Mouse (Mus musculus): ENCODE results near the gene Utp4.
"Not testable (repeated sequence)": the region's sequence is repeated elsewhere in the genome, so short reads cannot be mapped to it uniquely, and the experiment has no call there.

Utp4 gene

DNA sequence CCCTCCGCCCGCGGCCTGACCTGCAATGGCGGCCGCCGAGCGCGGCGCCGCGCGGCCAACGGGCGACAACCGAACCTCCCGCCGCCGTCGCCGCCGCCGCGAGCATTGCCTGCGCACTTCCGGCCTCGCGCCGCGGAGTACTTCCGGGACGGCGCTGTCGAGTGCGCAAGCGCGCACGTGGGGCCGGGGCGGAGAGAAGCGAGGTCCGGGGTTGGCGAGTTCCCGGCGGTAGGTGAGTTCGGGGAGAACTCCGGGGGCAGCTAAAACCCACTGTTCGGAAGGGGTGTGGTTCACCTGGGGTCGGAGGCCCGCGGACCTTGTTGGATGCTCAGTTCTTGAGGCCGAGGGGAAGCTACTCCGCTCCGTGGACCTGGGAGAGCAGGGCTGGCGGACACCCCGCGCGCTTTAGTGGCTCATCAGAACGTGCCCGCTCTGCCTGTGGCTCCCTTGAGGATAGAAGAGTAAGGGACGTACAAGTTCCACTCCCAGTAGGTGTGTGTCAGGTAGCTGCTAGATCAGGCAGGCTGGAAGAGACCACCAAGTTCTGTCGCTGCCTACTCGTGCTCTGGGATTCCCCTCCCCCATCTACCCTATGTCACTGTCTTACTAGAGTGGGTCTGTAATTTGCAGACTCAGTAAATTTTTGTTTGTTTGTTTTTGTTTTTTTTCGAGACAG is at the start of gene Utp4:
Utp4 (plus strand) TSS at position 156 of the 676 bp plus-strand sequence.
- peak; percentile 77 for DNase-seq (ENCODE audit: low read depth, low spot score)

DNA sequence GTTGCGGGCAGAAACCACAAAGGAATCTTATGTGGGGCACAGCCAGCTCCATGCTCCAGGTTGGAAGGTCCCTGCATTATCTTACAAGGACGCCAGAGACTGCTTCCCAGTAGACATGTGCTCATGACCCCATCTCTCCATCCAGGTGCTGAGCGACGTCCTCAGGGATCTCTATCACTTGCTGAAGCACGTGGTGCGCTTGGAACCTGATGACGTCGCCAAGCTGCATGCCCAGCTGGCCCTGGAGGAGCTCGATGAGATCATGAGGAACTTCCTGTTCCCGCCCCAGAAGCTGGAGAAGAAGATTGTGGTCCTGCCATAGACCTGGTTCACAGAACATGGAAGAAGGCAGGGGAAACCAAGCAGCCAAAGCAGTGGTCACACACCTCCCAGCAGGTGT is 43.4 kb upstream of the Utp4 start:
- no peak for DNase-seq (ENCODE audit: low read depth, low spot score)

DNA sequence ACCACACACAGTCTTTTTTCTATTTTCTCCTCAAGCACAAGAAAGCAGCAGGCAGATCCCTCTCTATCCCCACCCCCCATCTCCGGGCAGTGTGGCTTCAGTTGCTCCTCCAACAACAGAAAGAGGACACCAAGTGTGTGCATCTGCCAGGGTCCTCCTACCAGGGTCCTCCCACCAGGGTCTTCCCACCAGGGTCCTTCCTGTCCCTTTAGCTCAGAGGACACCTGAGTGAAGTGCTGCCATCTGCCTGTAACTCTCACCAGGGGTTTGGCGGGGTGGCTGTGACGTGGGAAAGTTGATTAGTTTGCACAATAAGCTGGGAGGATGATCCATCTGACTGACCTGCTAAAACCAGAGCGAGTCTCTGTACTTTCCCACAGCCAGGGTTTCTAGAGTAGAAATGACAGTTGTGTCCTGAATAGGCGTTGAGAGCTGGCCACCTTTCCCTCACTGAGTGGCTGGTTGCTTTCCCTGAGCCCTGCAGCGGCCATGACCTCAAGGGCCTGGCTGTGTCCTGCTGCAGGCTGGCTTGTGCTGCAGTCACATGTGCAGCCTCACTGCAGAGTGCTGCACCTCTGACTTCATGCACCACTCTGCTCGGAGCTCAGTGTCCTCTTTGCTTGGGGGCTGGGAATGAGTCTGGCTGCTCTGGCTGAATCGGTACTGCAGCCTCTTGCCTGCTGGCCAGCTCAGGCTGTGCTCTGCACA is 38.7 kb upstream of the Utp4 start:
- DNase-seq (ENCODE audit: low read depth, low spot score) = peak; percentile 37

DNA sequence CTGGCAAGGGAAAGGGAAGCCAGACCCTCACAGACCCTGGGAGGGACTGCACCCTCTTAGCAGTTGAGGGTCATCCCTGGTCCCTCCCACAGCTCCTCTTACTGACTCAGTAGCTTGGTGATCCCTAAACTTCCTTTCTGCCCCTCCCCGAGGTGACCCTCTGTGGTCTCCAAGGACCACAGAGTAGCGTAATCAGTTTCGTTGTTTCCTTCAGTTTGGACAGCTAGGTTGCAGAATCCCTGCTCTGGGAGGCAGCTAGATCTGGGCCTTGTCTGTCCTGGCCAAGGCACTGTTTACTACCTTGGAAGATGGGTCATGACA is 38.2 kb upstream of the Utp4 start:
- DNase-seq (ENCODE audit: low read depth, low spot score) = no peak

DNA sequence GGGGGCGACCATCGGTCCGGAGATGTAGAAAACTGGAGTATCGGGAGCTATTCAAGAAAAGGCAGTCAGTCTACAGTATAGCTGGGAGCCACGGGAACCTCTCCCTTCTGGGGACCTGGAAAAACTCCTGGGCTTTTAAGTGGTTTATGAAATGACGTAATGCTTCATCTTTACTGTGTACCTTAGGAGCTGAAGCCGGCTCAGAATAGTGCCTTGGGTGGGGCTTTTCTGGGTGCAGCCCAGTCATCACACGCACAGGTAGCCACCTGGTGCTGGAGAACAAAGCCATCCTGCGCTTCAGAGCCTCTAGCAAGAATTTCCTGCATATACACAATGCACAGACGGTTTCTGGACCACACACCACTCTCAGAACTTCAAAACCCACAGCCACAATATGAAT is 30.6 kb upstream of the Utp4 start:
- no peak for DNase-seq (ENCODE audit: low read depth, low spot score)

DNA sequence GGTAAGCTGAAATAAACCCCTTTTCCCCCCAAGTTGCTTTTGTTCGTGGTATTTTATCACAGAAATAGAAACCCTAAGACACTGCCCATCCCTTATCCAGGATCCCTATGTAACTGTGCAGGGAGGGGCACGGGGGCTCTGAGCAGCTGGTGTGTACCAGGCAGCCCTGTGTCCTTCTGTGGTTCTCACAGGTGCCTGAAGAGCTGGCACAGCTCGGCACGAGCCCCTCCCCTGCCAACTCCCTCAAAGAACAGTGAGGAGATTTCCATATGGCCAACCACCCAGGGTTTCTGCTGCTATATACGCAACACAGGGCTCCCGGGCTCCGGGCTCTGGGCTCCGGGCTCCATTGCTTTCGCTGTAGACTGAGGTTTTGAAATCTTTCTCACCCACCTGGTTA is 28.1 kb upstream of the Utp4 start:
- no peak for DNase-seq (ENCODE audit: low read depth, low spot score)

DNA sequence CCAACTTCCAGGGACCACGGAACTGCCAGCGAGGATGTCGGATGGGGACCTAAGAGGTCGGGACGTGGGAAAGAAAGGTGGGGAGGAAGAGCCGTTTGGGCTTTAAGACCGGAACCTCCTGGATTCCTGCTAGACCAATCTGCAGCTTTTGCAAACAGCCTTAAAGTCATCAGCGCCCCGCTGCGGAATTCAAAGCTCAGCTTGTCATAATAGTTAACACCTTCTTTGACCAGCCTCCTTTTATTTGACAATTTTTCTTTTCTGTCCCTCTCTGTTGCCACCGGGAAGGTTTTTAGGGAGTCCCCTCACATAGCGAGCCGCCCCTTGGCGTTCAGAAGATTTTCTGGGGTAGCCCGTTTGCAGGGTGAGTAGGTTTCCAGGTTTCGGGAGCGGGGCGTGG is 23.4 kb upstream of the Utp4 start, which contains the start of gene Has3:
Has3 (plus strand) TSS at position 192 of the 400 bp plus-strand sequence.
- no peak for DNase-seq (ENCODE audit: low read depth, low spot score)

DNA sequence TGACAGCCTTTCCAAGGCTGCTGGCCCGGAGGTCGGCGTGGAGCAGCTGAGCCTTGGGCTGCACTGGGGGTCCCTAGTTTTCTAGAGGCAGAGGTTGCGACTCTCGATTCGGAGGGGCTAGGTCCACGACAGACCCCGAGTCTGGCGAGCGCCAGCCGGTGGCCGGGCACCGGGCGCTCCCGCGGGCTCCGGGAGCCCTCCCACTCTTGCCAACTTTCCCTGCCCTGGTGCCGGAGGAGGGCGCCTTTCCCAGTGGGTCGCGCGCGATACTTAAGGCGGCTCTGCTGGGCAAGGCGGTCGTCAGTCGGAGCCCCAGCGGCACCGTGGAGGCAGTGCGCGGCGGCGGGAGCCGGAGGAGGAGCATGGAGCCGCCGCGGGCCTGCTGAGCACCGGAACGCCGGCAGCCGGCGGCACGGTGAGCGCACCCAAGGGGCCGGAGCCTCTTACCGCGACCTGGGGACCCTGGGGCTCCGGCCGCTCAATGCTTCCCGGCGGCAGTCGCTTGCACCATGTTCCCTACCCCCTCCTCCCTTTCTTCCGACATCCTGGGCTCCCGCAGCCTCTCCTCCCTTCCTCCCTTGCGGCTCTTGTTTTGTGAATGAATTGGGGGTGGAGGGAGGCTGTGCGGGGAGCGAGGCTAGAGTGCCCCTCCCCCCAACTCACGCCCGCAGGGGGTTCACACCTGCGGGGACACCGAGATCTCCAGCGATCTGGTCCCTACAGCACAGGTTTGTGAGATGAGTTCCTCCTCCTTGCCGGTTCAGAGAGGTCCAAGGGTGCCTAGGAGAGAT is 22.7 kb upstream of the Utp4 start:
- DNase-seq (ENCODE audit: low read depth, low spot score) = peak; percentile 39

DNA sequence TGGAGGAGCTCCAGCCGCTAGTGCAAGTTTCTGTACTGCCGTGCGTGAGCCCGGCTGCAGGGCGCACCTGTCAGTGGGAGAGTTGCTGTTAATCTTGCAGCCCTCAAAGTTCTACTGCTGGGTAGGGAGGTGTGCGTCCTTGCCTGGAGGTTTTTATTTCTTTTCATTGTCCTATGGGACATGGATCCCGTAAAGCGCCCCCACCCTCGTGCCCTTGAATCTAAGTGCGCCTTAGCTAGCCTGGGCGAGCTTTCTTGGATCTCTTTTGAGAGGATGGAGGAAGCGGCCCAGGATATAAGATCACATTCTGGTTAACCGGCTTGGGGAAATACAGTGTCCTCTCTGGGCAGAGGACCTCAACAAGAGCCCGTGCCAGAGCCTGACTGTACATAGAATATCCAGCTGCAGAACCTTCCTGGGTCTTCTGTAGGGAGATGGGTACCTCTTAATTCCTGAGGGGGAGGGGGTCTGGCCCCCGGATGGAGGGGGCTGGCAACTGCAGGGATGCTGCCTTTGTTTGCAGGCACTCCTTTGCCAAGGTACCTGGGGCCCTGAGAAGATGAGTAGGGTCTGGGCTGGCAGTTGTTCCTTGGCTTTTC is 22.0 kb upstream of the Utp4 start:
- DNase-seq (ENCODE audit: low read depth, low spot score) = no peak

DNA sequence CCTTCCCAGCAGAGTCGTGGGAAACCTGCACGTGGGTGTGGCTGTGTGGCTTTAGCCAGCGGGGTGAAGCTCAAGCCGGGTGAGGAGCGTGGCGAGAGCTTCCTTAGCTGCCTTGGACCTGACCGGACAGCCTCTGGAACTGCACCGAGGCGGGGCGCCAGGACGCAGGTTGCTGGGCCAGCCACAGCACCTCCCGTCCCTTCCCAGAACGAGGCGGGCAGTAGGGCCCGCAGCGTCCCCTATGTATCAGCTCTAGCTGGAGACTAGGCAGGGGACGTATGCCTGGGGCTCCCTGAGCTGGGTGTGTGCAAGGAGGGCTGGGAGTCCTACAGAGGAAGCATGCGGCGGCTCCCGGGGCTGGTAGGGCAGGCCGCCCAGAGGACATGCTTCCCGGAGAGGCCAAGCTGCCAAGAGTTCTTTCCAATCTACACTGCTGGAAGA is 21.5 kb upstream of the Utp4 start:
- DNase-seq (ENCODE audit: low read depth, low spot score) = peak; percentile 25

DNA sequence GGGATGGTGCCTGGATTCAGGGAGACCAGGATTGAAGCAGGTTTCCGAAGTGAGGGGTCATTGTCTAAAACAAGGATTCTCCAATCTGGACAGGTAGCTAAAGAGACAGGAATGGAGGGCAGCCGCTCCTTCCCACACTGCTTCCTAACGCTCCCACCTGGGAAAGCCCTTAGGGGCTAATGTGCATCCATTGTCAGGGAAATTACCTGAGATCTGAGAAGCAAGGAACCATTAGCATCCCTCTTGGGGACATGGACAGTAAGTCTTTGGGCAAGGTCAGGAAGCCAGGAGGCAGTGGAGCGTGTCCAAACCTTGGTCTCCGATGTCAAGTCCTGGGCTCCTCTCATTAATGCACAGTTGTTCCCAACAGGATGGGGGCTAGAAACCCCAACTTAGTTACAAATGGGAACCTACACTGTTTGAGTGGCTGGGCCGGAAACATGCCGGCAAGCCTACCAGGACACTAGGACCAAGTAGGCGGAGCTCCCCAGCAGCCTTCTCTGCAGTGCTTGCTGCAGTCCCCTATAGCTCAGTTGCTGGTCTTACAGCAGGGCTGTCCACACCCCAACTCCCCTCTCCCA is 20.9 kb upstream of the Utp4 start:
- DNase-seq (ENCODE audit: low read depth, low spot score) = no peak

DNA sequence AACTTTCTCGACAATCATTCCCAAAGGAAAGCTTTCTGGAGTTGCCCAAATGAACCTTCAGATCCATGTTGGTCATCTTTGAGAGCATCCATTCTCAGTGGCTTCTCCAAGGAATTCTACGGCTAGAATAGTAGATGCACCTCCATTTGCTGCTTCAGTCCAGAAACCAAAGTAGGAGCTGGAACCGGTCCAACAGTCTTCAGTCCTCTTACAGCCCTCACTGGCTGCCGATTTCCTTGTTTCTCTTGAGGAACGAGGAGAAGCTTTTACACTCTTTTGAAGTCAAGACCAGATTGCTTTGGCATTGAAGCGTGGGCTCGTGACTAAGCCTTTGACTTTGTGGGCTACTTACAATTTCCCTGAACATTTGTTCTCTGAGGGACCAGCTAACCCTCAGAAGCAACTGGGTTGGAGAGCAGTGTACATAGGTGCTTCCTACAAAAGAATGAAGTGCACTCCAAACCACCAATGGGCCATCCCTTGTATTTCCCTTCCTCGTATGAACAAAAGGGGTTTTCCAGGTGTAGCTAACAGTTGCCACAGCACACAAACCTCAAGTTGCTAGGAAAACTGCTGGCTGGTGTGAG is 13.2 kb upstream of the Utp4 start:
- no peak for DNase-seq (ENCODE audit: low read depth, low spot score)

DNA sequence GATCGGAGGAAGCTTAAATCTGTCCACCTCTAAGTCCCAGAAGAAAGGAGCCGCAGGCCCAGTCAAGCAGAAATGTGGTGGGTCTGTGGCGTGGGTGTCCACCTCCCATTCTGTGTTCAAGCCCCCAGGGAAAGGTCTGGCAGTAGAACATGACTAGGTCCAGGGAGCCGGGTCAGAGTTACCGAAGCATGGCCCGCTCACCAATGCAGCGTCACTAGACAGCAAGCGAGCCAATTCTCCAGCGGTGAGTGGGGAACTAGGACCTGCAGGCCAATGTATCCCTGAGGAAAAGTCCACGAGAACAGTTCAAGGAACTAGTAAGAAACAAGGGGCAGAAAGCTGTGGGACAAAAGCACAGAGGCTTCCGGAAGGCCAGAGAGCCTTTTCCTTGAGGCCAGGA is 9.3 kb upstream of the Utp4 start:
- DNase-seq (ENCODE audit: low read depth, low spot score) = not testable (repeated sequence)

DNA sequence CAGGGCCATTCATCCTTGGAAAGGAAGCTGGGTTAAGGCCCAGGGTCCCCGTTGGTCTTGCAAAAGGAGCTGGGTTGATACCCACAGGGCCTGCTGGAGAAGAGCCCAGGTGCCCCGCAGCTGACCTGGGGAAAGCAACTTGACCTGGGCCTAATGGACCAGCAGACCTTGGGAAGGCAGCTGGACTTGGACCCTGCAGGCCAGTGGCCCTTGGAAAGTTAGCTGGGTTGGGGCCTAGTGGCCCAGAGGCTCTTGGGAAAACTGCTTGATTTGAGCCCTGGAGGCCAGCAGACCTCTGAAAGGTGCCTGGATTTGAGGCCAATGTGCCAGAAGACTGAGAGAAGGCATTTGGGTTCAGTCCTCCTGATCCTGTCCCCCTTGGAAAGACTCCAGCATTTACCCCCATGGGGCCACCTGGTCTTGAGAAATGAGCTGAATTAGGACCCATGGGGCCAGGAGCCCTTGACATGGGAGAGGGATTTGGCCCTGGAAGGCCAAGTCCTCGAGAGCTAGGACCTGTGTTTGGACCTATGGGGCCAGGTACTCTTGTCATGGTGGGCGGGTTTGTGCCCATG is 8.5 kb upstream of the Utp4 start:
- not testable (repeated sequence) for DNase-seq (ENCODE audit: low read depth, low spot score)

DNA sequence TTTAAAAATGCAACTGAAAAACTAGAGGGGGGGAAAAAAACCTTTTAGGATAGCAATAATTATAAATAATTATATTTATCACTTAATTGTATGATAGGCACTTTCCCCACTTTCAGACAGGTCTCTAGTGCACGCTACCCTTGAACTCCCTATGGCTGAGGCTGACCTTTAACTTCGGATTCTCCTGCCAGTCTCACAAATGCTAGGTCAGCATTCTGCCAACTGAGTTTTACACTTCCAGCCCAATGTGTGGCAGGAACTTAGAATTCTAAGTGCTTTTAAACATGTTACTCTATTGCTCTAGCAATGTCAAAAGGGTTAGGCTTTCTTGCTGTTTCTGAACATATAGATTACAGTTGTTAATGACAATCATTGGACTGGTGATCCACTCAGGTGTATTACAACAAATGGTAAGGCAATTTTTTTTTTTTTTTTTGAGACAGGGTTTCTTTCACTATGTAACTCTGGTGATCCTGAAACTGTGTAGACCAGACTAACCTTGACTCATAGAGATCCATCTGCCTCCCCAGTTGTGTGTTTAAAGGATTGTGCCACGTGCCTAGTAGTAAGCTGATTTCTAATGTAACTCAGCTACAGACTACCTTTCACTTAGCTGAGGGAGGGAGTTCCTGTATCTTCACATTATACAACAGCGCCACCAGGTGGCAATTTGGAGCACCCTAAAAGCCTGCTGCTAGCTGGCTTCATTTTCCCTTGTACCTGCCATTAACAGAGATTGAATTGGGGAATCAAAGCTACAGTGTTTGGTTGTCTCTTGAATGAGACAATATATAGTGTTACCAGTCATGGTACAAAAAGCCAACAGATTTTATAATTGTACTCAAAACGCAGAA is 5.9 kb upstream of the Utp4 start:
- DNase-seq (ENCODE audit: low read depth, low spot score) = peak; percentile 78

DNA sequence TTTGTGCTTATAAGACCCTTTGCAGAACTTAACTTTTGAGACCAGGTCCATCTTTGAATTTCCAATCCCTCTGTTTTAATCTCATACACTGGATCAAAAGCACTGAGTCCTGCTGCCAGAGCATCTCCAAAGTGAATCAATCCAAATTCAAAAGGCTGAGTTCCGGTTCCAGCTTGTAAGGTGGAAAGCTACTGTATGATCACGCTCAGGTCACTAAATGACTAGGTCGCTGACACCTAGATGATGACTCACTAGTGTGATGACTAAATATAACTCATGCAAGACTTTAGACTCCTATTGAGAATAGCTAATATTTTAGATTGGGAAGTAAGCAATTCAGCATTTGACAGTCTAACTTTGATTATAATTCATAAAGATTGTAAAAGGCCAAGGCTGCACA is 4.6 kb upstream of the Utp4 start:
- no peak for DNase-seq (ENCODE audit: low read depth, low spot score)

DNA sequence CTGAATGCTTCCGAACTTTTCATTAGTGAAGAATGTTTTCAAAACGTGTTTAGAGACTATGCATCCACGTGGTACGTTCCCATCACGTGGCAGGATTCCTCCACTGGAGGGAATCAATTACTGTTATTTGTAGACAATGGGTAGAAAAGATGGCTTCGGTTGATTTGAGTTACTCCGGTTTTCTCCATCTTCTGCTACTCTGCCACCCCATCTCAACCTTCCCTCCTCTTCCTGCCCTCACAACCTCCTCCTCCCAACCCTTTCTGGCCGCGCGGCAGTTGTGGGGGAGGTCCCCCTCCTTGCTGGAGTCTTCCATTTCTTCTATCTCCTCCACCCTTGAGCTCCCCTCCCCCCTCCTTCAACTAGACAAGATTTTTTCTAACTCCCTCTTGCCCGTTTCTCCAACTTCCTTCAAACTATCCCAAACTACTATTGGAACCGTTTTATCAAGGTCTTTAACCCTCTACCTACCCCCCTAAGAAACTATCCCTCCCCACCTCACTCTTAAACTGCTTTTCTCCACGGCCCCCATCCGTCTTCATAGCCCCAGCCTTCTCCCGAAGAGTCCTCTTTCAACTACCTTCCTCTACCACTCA is 1.1 kb upstream of the Utp4 start:
- no peak for DNase-seq (ENCODE audit: low read depth, low spot score)

DNA sequence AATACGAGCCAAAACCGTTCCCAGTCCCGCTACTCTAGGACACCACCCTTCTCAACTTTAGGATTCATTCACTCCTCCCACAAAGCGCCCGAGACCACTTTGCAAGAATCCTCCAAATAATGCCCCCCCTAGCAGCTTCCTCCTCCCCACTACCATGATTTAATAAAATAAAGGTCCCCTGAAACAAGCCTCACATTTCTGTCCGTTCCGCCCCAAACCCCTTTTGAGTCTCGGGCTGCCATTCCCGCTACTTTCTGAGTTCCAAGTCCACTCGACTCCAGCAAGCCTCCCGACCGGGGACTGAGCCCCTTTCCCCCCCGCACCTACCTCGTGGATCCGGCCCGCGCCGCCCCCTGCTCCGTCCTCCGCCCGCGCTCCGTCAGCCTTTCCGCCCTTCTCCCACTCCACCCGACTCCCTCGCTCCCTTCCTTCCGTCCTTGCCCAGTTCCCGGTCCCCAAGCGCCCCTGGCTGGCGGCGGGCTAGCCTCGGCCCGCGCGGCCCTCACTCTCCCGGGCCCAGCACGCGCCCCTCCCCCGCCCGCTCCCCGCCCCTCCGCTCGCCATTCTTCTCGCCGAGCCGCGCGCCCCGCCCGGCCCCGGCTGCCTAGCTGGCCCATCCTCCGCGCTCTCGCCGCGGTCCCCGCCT is 507 bp upstream of the Utp4 start:
- DNase-seq (ENCODE audit: low read depth, low spot score) = no peak

DNA sequence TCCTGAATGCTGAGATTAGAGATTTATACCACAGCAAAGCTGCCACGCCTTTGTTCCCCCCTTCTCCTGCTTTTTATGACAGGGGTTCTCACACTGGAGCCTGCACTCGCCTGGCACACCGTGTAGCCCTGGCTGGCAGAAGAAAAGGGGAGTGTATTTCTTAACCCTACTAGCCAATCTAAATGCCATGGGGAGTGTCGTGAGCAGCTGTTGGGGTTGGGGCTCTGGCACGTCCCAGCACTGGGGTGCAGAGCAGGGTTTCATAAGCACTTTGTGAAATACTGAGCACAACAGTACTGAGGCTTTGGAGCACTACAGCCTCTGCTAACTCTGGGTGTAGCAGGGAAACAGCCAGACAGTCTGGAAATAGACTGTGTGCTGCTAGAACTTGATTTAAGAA is 6.0 kb downstream of the Utp4 start:
- no peak for DNase-seq (ENCODE audit: low read depth, low spot score)

Data from retina, postnatal 7 days (tissue).